Mouse (Mus musculus) intestine, postnatal 0 days (tissue): ENCODE measurements around the gene Hs6st3. TPM values are rescaled to one million over a fixed set of nuclear protein-coding genes. Genes with fewer than 3 reads are reported as not detected.

Experiments used
- ATAC-seq: fragments of 200-750 bp; cut with Nextera tagmentation; 2 replicates; pipeline ENCODE4 v1.8.0; 2017; ENCODE audit warnings: mild to moderate bottlenecking, moderate TSS enrichment, moderate library complexity
- H3K27ac ChIP-seq: fragments of 300-500 bp; sonication (generic); 2 replicates; pipeline ENCODE4 v1.5.1; 2014; ENCODE audit warnings: mild to moderate bottlenecking, low read depth, low read length, moderate library complexity
- H3K27me3 ChIP-seq: fragments of 300-500 bp; sonication (generic); replicated peaks from 2 replicates; pipeline ENCODE4 v1.6.1; 2014; ENCODE audit warnings: low read length, mixed read lengths; ENCODE audit not compliant: control insufficient read depth, insufficient read depth
- H3K36me3 ChIP-seq: fragments of 300-500 bp; sonication (generic); 2 replicates; pipeline ENCODE4 v1.6.1; 2014; ENCODE audit warnings: mild to moderate bottlenecking, moderate library complexity; ENCODE audit not compliant: control insufficient read depth, insufficient read depth
- H3K4me1 ChIP-seq: fragments of 300-500 bp; sonication (generic); replicated peaks from 2 replicates; pipeline ENCODE4 v1.6.1; 2014; ENCODE audit warnings: antibody characterized with exemption, low read length, mixed read lengths; ENCODE audit not compliant: control insufficient read depth, insufficient read depth
- H3K4me2 ChIP-seq: fragments of 300-500 bp; sonication (generic); replicated peaks from 2 replicates; pipeline ENCODE4 v1.6.1; 2014; ENCODE audit warnings: low read depth, mild to moderate bottlenecking, moderate library complexity
- H3K4me3 ChIP-seq: fragments of 300-500 bp; sonication (generic); 2 replicates; pipeline ENCODE4 v1.5.1; 2014; ENCODE audit warnings: low read depth, low read length
- H3K9ac ChIP-seq: fragments of 300-500 bp; sonication (generic); 2 replicates; pipeline ENCODE4 v1.6.1; 2014; ENCODE audit warnings: mild to moderate bottlenecking, low read depth, low read length
- H3K9me3 ChIP-seq: fragments of 300-500 bp; sonication (generic); 2 replicates; pipeline ENCODE4 v1.6.1; 2016; ENCODE audit warnings: mixed run types; ENCODE audit not compliant: control insufficient read depth
- CTCF ChIP-seq: sonication (generic); IDR thresholded peaks from 2 replicates; pipeline ENCODE4 v1.5.1; 2016; ENCODE audit warnings: low read depth, mild to moderate bottlenecking, control low read depth, antibody characterized with exemption, moderate library complexity
- WGBS: fragments of 180-500 bp; shearing (Covaris S2); extraction: QIAGEN DNeasy Blood & Tissue Kit; methylation state at CpG from one replicate; pipeline ENCODE4 v1.1.7; 2014; 5-methylcytosine and 5-hydroxymethylcytosine counted together
- polyA plus RNA-seq: library from polyadenylated mRNA; unstranded; fragments of >200 nt; fragmentation: Nextera tagmentation; extraction: Ambion mirVana; gene quantifications from 2 replicates; pipeline ENCODE4 v1.2.1, GENCODE M21; 2015

Gene Hs6st3
- polyA plus RNA-seq, 1 experiment from 2014 or later = not detected

GRCm38 (mm10) chr14:119294071-119294470 is 155.9 kb downstream of the Hs6st3 start:
- Histone ChIP-seq H3K27me3 (no peaks in the 10 kb centered on the region), H3K9me3 (no peaks in the 10 kb centered on the region), H3K4me1 (no peaks in the 10 kb centered on the region), H3K9ac (no peak overlapping the region), H3K4me2 (no peak overlapping the region), H3K27ac (no peak overlapping the region), H3K4me3 (no peak overlapping the region), H3K36me3 (no peaks in the 10 kb centered on the region)
- WGBS = 84% methylated on average over 6 of the region's 6 CpGs
- no peak for ATAC-seq
- no peak for TF ChIP-seq CTCF

- Histone ChIP-seq H3K4me2 (no peak overlapping the region), H3K4me1 (no peaks in the 10 kb centered on the region), H3K4me3 (no peak overlapping the region), H3K9me3 (no peaks in the 10 kb centered on the region), H3K9ac (no peak overlapping the region), H3K27ac (no peak overlapping the region), H3K27me3 (no peaks in the 10 kb centered on the region), H3K36me3 (no peaks in the 10 kb centered on the region)
- no peak for TF ChIP-seq CTCF
- 68% methylated on average over 3 of the region's 3 CpGs for WGBS
- no peak for ATAC-seq
Measured at GRCm38 (mm10) chr14:119306461-119306860, 168.3 kb downstream of the Hs6st3 start.

GRCm38 (mm10) chr14:119318379-119318778 is 180.2 kb downstream of the Hs6st3 start:
- H3K36me3 ChIP-seq = no peaks in the 10 kb centered on the region
- 84% methylated on average over 2 of the region's 2 CpGs for WGBS
- TF ChIP-seq CTCF = no peak
- H3K9me3 ChIP-seq = no peaks in the 10 kb centered on the region
- no peaks in the 10 kb centered on the region for H3K4me1 ChIP-seq
- no peak overlapping the region for H3K27ac ChIP-seq
- H3K27me3 ChIP-seq = no peaks in the 10 kb centered on the region
- no peak overlapping the region for H3K9ac ChIP-seq
- H3K4me2 ChIP-seq = no peak overlapping the region
- H3K4me3 ChIP-seq = no peak overlapping the region
- no peak for ATAC-seq

GRCm38 (mm10) chr14:119347236-119347635 is 209.1 kb downstream of the Hs6st3 start:
- no peak overlapping the region for H3K4me2 ChIP-seq
- no peaks in the 10 kb centered on the region for H3K9me3 ChIP-seq

GRCm38 (mm10) chr14:119361414-119361813 is 223.3 kb downstream of the Hs6st3 start:
- no peak overlapping the region for H3K4me2 ChIP-seq
- ATAC-seq = no peak
- H3K4me1 ChIP-seq = no peaks in the 10 kb centered on the region
- no peaks in the 10 kb centered on the region for H3K9me3 ChIP-seq
- no peak overlapping the region for H3K9ac ChIP-seq
- H3K27me3 ChIP-seq = no peaks in the 10 kb centered on the region
- 87% methylated on average over 4 of the region's 4 CpGs for WGBS
- TF ChIP-seq CTCF = no peak
- H3K27ac ChIP-seq = no peak overlapping the region
- H3K4me3 ChIP-seq = no peak overlapping the region
- H3K36me3 ChIP-seq = no peaks in the 10 kb centered on the region

More at GRCm38 (mm10) chr14:119347236-119347635, 209.1 kb downstream of the Hs6st3 start:
- Histone ChIP-seq H3K4me3 (no peak overlapping the region), H3K27me3 (no peaks in the 10 kb centered on the region), H3K27ac (no peak overlapping the region), H3K36me3 (no peaks in the 10 kb centered on the region), H3K4me1 (no peaks in the 10 kb centered on the region), H3K9ac (no peak overlapping the region)
- 85% methylated on average over 11 of the region's 11 CpGs for WGBS
- TF ChIP-seq CTCF = no peak
- no peak for ATAC-seq

- TF ChIP-seq CTCF = no peak
- no peak overlapping the region for H3K27ac ChIP-seq
- 82% methylated on average over 3 of the region's 3 CpGs for WGBS
- no peaks in the 10 kb centered on the region for H3K27me3 ChIP-seq
- H3K4me3 ChIP-seq = no peak overlapping the region
- H3K9ac ChIP-seq = no peak overlapping the region
- ATAC-seq = no peak
- H3K4me2 ChIP-seq = no peak overlapping the region
- H3K4me1 ChIP-seq = no peaks in the 10 kb centered on the region
- no peaks in the 10 kb centered on the region for H3K9me3 ChIP-seq
- H3K36me3 ChIP-seq = no peaks in the 10 kb centered on the region
Measured at GRCm38 (mm10) chr14:119367866-119368425, 229.8 kb downstream of the Hs6st3 start.

GRCm38 (mm10) chr14:119369274-119369673 is 231.1 kb downstream of the Hs6st3 start:
- ATAC-seq = no peak
- H3K4me2 ChIP-seq = no peak overlapping the region
- no peak overlapping the region for H3K27ac ChIP-seq
- H3K9ac ChIP-seq = no peak overlapping the region
- 75% methylated on average over 8 of the region's 8 CpGs for WGBS
- no peaks in the 10 kb centered on the region for H3K27me3 ChIP-seq
- no peaks in the 10 kb centered on the region for H3K9me3 ChIP-seq
- no peak overlapping the region for H3K4me3 ChIP-seq
- H3K36me3 ChIP-seq = no peaks in the 10 kb centered on the region
- H3K4me1 ChIP-seq = no peaks in the 10 kb centered on the region
- no peak for TF ChIP-seq CTCF
